In the genomic region with DNA sequence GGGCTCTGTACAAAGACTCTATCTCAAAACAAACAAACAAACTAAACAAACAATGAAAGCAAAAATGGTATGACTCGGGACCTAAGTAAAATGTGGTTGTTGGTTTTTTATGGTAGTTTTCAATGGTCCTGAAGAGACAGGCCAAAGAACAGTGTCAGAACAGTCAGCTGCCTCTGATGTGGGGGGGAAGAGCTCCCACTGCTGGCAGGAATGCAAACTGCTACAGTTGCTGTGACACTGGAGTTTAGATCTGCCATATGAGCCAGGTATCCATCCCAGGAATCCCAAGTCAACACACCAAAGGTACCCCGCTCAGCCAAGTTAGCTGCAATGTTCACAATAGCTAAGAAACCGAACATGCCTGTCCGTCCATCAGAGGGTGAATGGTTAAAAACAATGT, we compare ENCODE assay signal across 1 mouse cellular context.
TF ChIP-seq lines count a peak whose summit lies in the region.

No protein-coding gene starts in this region.

TF ChIP-seq in C2C12, 6 proteins besides CTCF, POLR2A, EP300 and RAD21:
- TF ChIP-seq MYOG (IDR thresholded peaks at IDR 0.05; ENCODE audit: control insufficient read depth, extremely low read depth, insufficient read length) (no peak), CEBPB (IDR thresholded peaks at IDR 0.05; ENCODE audit: low read depth) (no peak), USF1 (IDR thresholded peaks at IDR 0.05; ENCODE audit: low read depth) (no peak), MAX (IDR thresholded peaks at IDR 0.05) (no peak)
